Mouse (Mus musculus): ENCODE data around the gene Runx2. TPM values are rescaled to one million over a fixed set of nuclear protein-coding genes. Genes with fewer than 3 reads are reported as not detected.
A peak's percentile ranks its signal among the peaks of the same experiment; 100 is the strongest.

The Runx2 gene
- polyA plus RNA-seq, 1 experiment from 2014 or later: 0.41 TPM

GRCm38 (mm10) chr17:44649056-44649455 is 165.5 kb downstream of the Runx2 start:
- Histone ChIP-seq H3K27me3 (no peaks in the 10 kb centered on the region), H3K36me3 (no peaks in the 10 kb centered on the region), H3K4me1 (replicated peaks) (peaks cover 7% of the 10 kb centered on the region; the same call in 1 of the 2 replicates), H3K27ac (replicated peaks) (no peak overlapping the region), H3K4me2 (peak overlapping the region; percentile 7; the same call in 1 of the 2 replicates), H3K4me3 (no peak overlapping the region), H3K9me3 (no peaks in the 10 kb centered on the region), H3K9ac (no peak overlapping the region)
- ATAC-seq (ENCODE audit: low FRiP score, low read depth): no peak
- 15% methylated on average over 8 of the region's 8 CpGs for WGBS

- Histone ChIP-seq H3K27me3 (no peaks in the 10 kb centered on the region), H3K9me3 (no peaks in the 10 kb centered on the region), H3K4me2 (no peak overlapping the region), H3K4me1 (replicated peaks) (peaks cover 7% of the 10 kb centered on the region; the same call in 1 of the 2 replicates), H3K4me3 (no peak overlapping the region), H3K9ac (no peak overlapping the region), H3K36me3 (no peaks in the 10 kb centered on the region), H3K27ac (replicated peaks) (no peak overlapping the region)
- WGBS: 66% methylated on average over 6 of the region's 6 CpGs
- no peak for ATAC-seq (ENCODE audit: low FRiP score, low read depth)
Measured at GRCm38 (mm10) chr17:44647916-44648315, 166.7 kb downstream of the Runx2 start.

GRCm38 (mm10) chr17:44645146-44645545 is 169.5 kb downstream of the Runx2 start:
- Histone ChIP-seq H3K9me3 (no peaks in the 10 kb centered on the region), H3K4me2 (no peak overlapping the region), H3K4me1 (replicated peaks) (peaks cover 7% of the 10 kb centered on the region; the same call in 1 of the 2 replicates), H3K4me3 (no peak overlapping the region), H3K27ac (replicated peaks) (no peak overlapping the region), H3K27me3 (no peaks in the 10 kb centered on the region), H3K9ac (no peak overlapping the region), H3K36me3 (no peaks in the 10 kb centered on the region)
- 87% methylated on average over 8 of the region's 8 CpGs for WGBS
- ATAC-seq (ENCODE audit: low FRiP score, low read depth): no peak

GRCm38 (mm10) chr17:44643260-44643659 is 171.3 kb downstream of the Runx2 start:
- 91% methylated on average over 6 of the region's 6 CpGs for WGBS
- Histone ChIP-seq H3K9ac (no peak overlapping the region), H3K4me2 (no peak overlapping the region), H3K36me3 (no peaks in the 10 kb centered on the region), H3K4me3 (no peak overlapping the region), H3K9me3 (no peaks in the 10 kb centered on the region), H3K27ac (replicated peaks) (no peak overlapping the region), H3K4me1 (replicated peaks) (no peaks in the 10 kb centered on the region), H3K27me3 (no peaks in the 10 kb centered on the region)
- ATAC-seq (ENCODE audit: low FRiP score, low read depth): no peak

- H3K4me1 ChIP-seq (replicated peaks): no peaks in the 10 kb centered on the region
- H3K9me3 ChIP-seq: no peaks in the 10 kb centered on the region
- WGBS: 82% methylated on average over 4 of the region's 4 CpGs
- no peaks in the 10 kb centered on the region for H3K36me3 ChIP-seq
- no peak for ATAC-seq (ENCODE audit: low FRiP score, low read depth)
- H3K27me3 ChIP-seq: no peaks in the 10 kb centered on the region
- H3K4me2 ChIP-seq: no peak overlapping the region
- H3K27ac ChIP-seq (replicated peaks): no peak overlapping the region
- no peak overlapping the region for H3K4me3 ChIP-seq
- H3K9ac ChIP-seq: no peak overlapping the region
Measured at GRCm38 (mm10) chr17:44642126-44642525, 172.5 kb downstream of the Runx2 start.

GRCm38 (mm10) chr17:44640910-44641309 is 173.7 kb downstream of the Runx2 start:
- ATAC-seq (ENCODE audit: low FRiP score, low read depth): no peak
- Histone ChIP-seq H3K27me3 (no peaks in the 10 kb centered on the region), H3K4me3 (no peak overlapping the region), H3K9me3 (no peaks in the 10 kb centered on the region), H3K9ac (no peak overlapping the region), H3K4me2 (no peak overlapping the region), H3K36me3 (no peaks in the 10 kb centered on the region), H3K27ac (replicated peaks) (no peak overlapping the region), H3K4me1 (replicated peaks) (no peaks in the 10 kb centered on the region)
- 91% methylated on average over 3 of the region's 3 CpGs for WGBS

GRCm38 (mm10) chr17:44639446-44639845 is 175.2 kb downstream of the Runx2 start:
- Histone ChIP-seq H3K4me1 (replicated peaks) (no peaks in the 10 kb centered on the region), H3K36me3 (no peaks in the 10 kb centered on the region), H3K9ac (no peak overlapping the region), H3K4me2 (no peak overlapping the region), H3K27ac (replicated peaks) (no peak overlapping the region), H3K4me3 (no peak overlapping the region), H3K27me3 (no peaks in the 10 kb centered on the region), H3K9me3 (no peaks in the 10 kb centered on the region)
- 92% methylated on average over 14 of the region's 14 CpGs for WGBS
- no peak for ATAC-seq (ENCODE audit: low FRiP score, low read depth)

GRCm38 (mm10) chr17:44637181-44637880 is 177.3 kb downstream of the Runx2 start:
- Histone ChIP-seq H3K9ac (no peak overlapping the region), H3K4me3 (no peak overlapping the region), H3K27ac (replicated peaks) (no peak overlapping the region), H3K4me2 (no peak overlapping the region), H3K27me3 (no peaks in the 10 kb centered on the region), H3K36me3 (no peaks in the 10 kb centered on the region), H3K4me1 (replicated peaks) (no peaks in the 10 kb centered on the region), H3K9me3 (no peaks in the 10 kb centered on the region)
- ATAC-seq (ENCODE audit: low FRiP score, low read depth): no peak
- 74% methylated on average over 10 of the region's 10 CpGs for WGBS

GRCm38 (mm10) chr17:44634486-44634885 is 180.1 kb downstream of the Runx2 start:
- no peak overlapping the region for H3K4me3 ChIP-seq
- H3K27ac ChIP-seq (replicated peaks): no peak overlapping the region
- H3K36me3 ChIP-seq: no peaks in the 10 kb centered on the region
- no peak overlapping the region for H3K9ac ChIP-seq
- 77% methylated on average over 5 of the region's 5 CpGs for WGBS
- H3K4me2 ChIP-seq: no peak overlapping the region
- no peaks in the 10 kb centered on the region for H3K9me3 ChIP-seq
- ATAC-seq (ENCODE audit: low FRiP score, low read depth): no peak
- no peaks in the 10 kb centered on the region for H3K27me3 ChIP-seq
- H3K4me1 ChIP-seq (replicated peaks): no peaks in the 10 kb centered on the region

- no peaks in the 10 kb centered on the region for H3K27me3 ChIP-seq
- H3K27ac ChIP-seq (replicated peaks): no peak overlapping the region
- no peaks in the 10 kb centered on the region for H3K4me1 ChIP-seq (replicated peaks)
- H3K4me3 ChIP-seq: no peak overlapping the region
- ATAC-seq (ENCODE audit: low FRiP score, low read depth): no peak
- H3K4me2 ChIP-seq: no peak overlapping the region
- 84% methylated on average over 14 of the region's 14 CpGs for WGBS
- no peaks in the 10 kb centered on the region for H3K36me3 ChIP-seq
- no peaks in the 10 kb centered on the region for H3K9me3 ChIP-seq
- H3K9ac ChIP-seq: no peak overlapping the region
Measured at GRCm38 (mm10) chr17:44633607-44634415, 180.8 kb downstream of the Runx2 start.

GRCm38 (mm10) chr17:44632941-44633340 is 181.7 kb downstream of the Runx2 start:
- WGBS: 96% methylated on average over 2 of the region's 2 CpGs
- no peak overlapping the region for H3K27ac ChIP-seq (replicated peaks)
- ATAC-seq (ENCODE audit: low FRiP score, low read depth): no peak
- no peak overlapping the region for H3K9ac ChIP-seq
- no peaks in the 10 kb centered on the region for H3K4me1 ChIP-seq (replicated peaks)
- no peaks in the 10 kb centered on the region for H3K27me3 ChIP-seq
- no peak overlapping the region for H3K4me2 ChIP-seq
- H3K9me3 ChIP-seq: no peaks in the 10 kb centered on the region
- no peaks in the 10 kb centered on the region for H3K36me3 ChIP-seq
- no peak overlapping the region for H3K4me3 ChIP-seq

- H3K9ac ChIP-seq: no peak overlapping the region
- no peaks in the 10 kb centered on the region for H3K4me1 ChIP-seq (replicated peaks)
- H3K27me3 ChIP-seq: no peaks in the 10 kb centered on the region
- H3K4me2 ChIP-seq: no peak overlapping the region
- H3K36me3 ChIP-seq: no peaks in the 10 kb centered on the region
- no peak overlapping the region for H3K4me3 ChIP-seq
- H3K9me3 ChIP-seq: no peaks in the 10 kb centered on the region
- 84% methylated on average over 4 of the region's 4 CpGs for WGBS
- H3K27ac ChIP-seq (replicated peaks): no peak overlapping the region
- ATAC-seq (ENCODE audit: low FRiP score, low read depth): no peak
Measured at GRCm38 (mm10) chr17:44632292-44632691, 182.3 kb downstream of the Runx2 start.
